In the genomic region with DNA sequence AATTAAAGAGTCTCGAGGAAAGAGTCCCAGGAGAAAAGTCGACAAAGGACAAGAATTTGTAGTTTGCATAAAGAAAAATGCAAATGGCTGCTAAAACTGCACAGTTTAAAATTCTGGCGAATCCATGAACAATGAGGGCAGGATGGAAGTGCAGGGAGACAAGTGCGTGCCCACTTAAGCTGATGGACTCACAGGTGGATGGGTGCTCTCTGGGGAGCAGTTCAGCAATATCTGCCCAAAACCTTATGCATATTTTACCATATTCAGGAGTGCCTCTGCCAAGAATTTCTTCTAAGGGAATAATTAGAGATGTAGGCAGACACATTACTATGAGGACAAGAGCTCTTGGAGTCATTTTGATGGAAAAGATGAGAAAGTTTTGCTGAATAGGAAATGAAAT, we compare ENCODE assay signal across 25 mouse cellular contexts.
"Had no signal": no experiment of that assay in that cellular context is flagged by ENCODE, and none has a peak within 500 bp of the region (broad histone marks: within the 10 kb centered on the region; RNA-seq: fewer than 3 reads in every experiment).

No protein-coding gene starts in this region.

- H3K4me3 ChIP-seq: heart, adult 2 months; heart, embryonic 13.5 days; heart, embryonic 15.5 days; hindbrain, embryonic 13.5 days; hindbrain, embryonic 15.5 days; layer of hippocampus, adult 2 months; left cerebral cortex, adult 2 months; limb, embryonic 10.5 days; limb, embryonic 12.5 days; liver, embryonic 13.5 days had no signal

- H3K9me3 ChIP-seq: heart, embryonic 13.5 days; heart, embryonic 15.5 days; hindbrain, embryonic 13.5 days; hindbrain, embryonic 15.5 days; limb, embryonic 10.5 days; limb, embryonic 12.5 days; liver, embryonic 13.5 days had no signal

- H3K36me3 ChIP-seq: hindbrain, embryonic 13.5 days; hindbrain, embryonic 15.5 days had no signal

- H3K4me2 ChIP-seq: heart, embryonic 11.5 days; heart, embryonic 13.5 days; heart, embryonic 15.5 days; hindbrain, embryonic 13.5 days; hindbrain, embryonic 15.5 days; limb, embryonic 12.5 days; liver, embryonic 11.5 days; liver, embryonic 13.5 days had no signal

- H3K27ac ChIP-seq: heart, adult 2 months; heart, embryonic 13.5 days; heart, embryonic 15.5 days; hindbrain, embryonic 13.5 days; hindbrain, embryonic 15.5 days; hindbrain, postnatal 0 days; layer of hippocampus, adult 2 months; left cerebral cortex, adult 2 months; limb, embryonic 10.5 days; limb, embryonic 12.5 days; liver, embryonic 13.5 days had no signal

- H3K27me3 ChIP-seq: heart, embryonic 13.5 days; heart, embryonic 15.5 days; hindbrain, embryonic 13.5 days; hindbrain, embryonic 15.5 days; limb, embryonic 12.5 days; liver, embryonic 13.5 days had no signal

- ATAC-seq: hindbrain, postnatal 0 days; intestine, embryonic 16.5 days had no signal

- H3K4me1 ChIP-seq: heart, embryonic 13.5 days; heart, embryonic 15.5 days; hindbrain, embryonic 13.5 days; hindbrain, embryonic 15.5 days; limb, embryonic 10.5 days; limb, embryonic 12.5 days; liver, embryonic 13.5 days had no signal

- DNase-seq: gastrocnemius, postnatal 14 days; gastrocnemius, postnatal 36 days; heart, adult 11 months; heart, adult 2 months; heart, postnatal 14 days; heart, postnatal 36 days; kidney, adult 11 months; kidney, adult 2 months; kidney, postnatal 10 days; kidney, postnatal 25 days; kidney, postnatal 4 days; liver; liver, embryonic 13.5 days had no signal

- H3K9ac ChIP-seq: heart, embryonic 13.5 days; heart, embryonic 15.5 days; hindbrain, embryonic 13.5 days; hindbrain, embryonic 15.5 days; limb, embryonic 12.5 days; liver, embryonic 13.5 days had no signal
